Mouse (Mus musculus) monocyte, adult 2 months (primary cell): ENCODE results near the gene Fzr1.

Source experiments
- DNase-seq, 2 experiments: peaks; one replicate each; pipeline ENCODE4 v3.0.0; 2022; ENCODE audit warnings: low spot score in 2 of 2, low read depth in 1 of 2

The Fzr1 gene

DNA sequence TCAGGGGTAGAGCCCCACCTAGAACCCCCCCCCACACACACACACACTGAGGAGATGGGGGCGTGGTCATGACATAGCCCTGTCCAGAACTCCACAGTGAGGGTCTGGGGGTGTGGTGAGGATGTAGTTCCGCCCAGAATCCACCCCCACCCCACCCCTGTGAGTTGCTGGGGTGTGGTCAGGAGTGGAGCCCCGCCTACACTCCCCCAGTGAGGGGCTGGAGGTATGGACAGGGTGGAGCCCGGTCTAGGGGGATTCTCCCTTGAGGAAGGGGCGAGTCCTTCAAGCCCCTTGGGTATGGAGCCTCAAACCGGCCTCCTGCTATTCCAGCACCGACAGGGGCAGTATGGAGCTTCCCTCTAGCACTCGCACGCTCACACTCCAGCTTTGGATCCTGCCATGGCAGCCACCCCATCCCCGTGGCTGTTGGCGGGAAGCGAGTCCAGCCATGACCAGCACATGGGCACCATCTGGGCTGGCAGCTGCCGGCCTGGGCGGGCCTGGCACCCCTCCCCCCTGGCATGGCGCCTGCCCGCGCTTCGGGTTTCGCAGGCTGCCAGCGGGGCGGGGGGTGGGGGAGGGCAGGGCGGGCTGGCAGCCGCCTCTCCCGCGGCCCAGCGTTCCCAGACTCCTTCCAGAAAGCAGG, 38.4 kb upstream of the Fzr1 start:
- no peak for DNase-seq

DNA sequence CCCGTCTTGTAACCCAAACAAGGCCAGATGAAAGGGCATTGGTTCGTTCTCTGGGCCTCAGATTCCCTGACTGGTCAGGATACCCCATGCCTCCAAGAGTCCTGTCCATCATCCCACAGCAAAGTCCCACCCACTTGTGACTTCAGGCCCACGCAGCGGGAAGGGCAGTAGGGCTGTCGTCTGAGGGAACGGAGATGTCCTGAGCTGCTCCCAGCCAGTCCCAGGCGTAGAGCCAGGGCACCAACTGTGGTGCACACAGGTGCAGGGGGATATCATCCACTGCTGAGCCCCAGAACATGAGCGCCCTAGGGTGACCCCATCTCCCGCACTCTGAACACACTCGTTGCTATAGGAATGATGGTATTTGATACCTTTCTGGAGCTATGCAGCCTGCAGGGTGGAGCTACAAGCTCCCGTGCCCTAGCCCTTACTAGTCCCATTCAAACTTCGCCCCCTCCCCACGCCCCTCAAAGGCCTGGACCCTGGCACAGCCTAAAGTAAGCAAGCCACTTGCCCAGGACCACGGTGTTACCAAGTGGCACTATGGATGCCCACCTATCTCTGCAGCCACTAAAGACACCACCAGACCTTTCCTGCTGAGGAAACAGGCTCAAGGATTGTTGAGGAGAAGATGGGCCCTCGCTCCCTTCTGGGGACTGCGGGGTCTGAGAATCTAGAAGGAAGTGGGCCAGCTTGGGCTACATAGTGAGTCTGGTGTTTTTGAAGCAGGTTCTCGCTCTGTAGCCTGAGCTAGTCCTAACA, 37.4 kb upstream of the Fzr1 start:
- DNase-seq: no peak

DNA sequence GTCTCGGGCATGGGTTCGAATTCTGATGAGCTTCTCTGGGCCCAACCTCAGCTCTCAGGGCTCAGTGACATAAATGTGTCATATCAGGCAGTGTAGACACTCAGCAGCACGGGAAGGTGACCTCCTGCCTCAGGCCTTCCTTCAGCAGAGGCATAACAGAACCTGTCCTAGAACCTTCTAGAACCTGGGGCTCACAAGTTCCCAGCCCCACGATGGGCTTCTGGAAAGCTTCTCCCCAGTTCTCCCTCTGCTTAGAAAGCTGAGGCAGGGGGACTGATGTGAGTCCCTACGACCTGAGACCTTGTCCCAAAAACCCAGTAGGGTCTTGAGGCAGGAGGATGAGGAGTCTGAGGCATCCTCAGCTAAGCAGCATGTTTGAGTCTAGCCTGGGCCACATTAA, 36.8 kb upstream of the Fzr1 start:
- no peak for DNase-seq

DNA sequence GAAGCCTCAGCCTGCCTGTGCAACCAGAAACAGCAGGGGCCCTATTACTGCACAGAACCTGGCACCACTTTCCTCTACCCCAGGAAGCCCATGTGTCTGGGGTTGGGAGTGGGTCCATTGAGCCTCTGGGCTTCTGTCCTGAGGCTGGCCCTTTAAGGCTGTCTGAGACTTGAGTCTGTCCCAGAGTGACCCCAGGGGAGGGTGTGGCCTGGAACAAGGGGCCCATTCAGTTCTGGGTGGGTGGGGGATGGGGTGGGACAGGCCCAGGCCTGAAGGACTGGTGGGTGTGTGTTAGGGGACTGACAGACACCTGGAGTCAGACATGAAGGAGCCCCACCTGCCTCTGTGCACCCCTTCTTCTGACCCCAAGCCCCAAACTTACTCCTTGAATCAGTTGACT, 36.4 kb upstream of the Fzr1 start:
- DNase-seq: no peak

DNA sequence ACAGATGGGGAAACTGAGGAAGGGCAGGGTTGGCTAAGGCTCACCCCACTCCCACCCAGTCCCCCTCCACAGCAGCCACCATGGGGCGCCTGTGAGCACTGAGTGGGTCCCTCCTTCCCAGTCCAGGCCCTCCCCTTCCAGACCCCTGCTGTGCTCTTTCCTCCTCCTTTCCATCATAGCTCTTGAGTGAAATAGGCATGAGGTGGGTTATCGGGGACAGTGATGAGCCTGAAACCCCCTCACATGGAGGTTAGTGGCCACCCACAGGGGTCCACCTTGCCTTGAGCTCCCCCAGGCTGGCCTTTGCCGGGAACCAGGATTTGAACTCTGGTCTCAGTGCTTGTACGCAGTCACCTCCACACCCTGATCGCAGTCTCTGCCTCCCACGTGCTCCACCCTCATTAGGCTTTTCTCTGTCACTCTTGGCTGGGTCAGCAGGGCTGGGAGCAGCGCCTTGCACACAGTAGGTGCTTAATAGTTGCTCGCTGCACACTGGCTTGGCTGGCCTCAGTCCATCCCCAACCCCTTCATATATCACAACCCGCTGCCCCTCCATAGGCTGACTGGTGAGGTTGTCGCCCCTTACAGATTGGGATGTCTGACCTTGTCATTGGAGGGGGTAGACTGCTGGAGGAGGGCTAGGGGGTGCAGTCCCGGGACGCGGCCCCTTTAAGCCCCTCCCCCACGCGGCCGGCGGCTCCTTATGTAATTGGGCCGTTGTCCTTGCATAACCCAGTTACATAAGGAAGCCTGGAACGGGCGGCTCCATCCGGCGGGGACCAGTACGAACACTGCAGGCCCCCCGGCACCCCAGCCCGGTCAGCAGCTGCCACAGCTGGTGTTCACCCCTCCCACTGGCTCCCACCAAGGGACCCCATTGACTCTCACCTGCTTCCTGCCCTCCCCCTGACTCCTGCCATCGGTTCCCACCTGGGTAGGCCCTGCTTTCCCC, 35.3 kb upstream of the Fzr1 start:
- peak in 1 of 2 experiments; percentile 47 for DNase-seq

GRCm38 (mm10) chr10:81412586-81413309, 34.4 kb upstream of the Fzr1 start:
- DNase-seq: no peak

DNA sequence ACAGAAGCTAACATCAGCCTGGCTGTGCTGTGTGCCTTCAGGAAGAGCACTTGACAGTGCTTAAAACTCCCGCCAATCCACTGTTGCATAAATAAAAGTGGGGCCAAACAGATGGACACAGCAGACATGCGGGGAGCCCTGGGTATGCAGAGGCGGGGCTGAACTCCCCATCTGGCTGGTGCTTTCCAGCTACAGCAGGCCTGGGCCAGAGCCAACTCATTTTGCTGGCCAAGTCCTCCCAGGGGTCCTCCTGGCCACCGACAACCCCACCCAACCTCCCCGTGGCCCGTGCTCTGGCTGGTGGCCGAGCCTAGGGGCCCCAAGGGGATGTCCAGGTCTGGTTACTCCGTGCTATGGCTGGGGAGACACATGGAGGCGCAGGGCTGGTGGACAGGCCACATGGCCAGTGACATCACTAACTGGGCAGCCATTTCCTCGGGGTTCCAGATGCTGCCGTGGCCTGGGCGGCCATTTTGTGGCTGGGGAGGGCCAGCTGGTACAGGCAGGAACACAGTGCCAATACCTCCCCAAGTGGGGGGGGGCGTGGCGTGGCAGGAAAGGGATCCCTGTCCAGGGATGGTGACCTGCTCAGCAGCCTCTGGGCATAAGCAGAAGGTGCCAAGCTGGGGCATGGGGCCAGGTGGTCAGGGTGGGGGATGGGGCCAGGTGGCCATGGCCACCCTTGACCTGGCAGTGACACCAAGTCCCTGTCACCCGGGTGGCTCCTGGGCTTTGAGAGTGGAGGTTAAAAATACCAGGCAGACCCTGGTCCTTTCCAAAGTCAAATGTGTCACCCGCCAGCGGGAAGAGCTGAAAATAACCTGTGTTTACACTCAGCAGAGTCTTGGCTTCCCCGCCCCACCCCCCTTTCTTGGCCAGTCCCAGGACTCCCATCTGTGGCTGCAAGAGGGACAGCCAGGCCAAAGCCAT, 33.4 kb upstream of the Fzr1 start:
- DNase-seq: no peak

GRCm38 (mm10) chr10:81410981-81411380, 32.7 kb upstream of the Fzr1 start:
- no peak for DNase-seq

- no peak for DNase-seq
These were observed 32.0 kb upstream of the Fzr1 start for GRCm38 (mm10) chr10:81410350-81410749.

DNA sequence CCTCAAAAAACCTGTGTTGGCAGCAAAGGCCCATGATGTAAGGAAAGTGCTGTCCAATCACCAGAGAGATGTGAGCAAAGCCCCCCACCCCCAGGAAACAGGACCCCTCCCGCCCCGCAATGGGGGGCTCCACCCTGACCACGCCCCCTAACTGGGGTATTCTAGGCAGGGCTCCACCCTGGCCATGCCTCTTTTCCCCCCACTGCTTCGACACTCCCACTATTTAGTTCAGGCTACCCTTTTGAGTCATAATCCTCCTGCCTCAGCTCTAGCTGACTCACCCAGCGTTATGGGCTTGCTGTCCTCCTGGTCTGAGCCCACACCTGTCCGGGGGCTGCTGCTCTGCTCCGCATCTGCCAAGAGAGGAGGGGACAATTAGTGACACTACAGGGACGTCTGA, 31.0 kb upstream of the Fzr1 start:
- no peak for DNase-seq

- DNase-seq: peak; percentile 64 to 72
These were observed 30.6 kb upstream of the Fzr1 start for GRCm38 (mm10) chr10:81408871-81409291.

- no peak for DNase-seq
These were observed 30.1 kb upstream of the Fzr1 start for GRCm38 (mm10) chr10:81408424-81408729.

GRCm38 (mm10) chr10:81407539-81408423, 29.5 kb upstream of the Fzr1 start:
- DNase-seq: peak; percentile 89 to 90

- DNase-seq: no peak
These were observed 28.5 kb upstream of the Fzr1 start for GRCm38 (mm10) chr10:81406504-81407440.

- peak in 1 of 2 experiments; percentile 51 for DNase-seq
These were observed 27.4 kb upstream of the Fzr1 start for GRCm38 (mm10) chr10:81405588-81406201.

DNA sequence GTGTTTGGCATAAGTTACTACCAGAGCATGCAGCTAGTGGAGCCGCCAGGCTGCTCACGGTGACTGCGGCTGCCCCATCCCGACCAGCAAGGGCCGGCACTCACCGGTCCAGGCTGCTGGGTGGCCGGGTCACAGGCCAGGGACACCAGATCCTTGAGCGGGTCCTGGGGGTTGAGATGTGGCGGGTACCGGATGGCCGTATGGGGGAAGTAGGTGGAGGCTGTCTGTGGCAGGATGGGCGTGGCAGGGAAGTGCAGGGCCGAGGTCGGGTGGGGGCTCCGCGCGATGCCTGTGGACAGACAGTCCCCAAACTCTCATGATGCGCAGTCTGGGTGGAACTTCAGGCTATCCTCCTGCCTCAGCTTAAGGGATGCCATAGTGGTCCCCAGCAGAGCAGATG, 26.4 kb upstream of the Fzr1 start:
- no peak for DNase-seq

DNA sequence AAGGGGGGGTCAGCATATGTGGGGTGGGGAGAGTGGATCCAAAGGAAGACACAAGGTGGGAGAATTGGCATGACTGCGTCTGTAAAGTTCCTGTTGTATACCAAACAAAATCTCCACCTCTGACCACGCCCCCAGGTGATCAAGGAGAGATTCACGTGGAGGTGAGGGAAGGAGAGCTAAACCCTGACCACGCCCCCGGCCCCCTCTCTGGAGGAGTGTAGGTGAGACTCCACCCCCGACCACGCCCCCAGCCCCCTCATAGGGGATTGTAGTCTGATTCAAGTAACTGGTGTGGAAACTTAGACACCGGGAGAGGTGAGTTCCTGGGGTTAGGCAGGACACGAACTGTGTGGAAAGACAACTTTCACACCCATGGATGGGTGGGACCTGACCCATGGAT, 25.8 kb upstream of the Fzr1 start:
- no peak for DNase-seq

GRCm38 (mm10) chr10:81403511-81403910, 25.2 kb upstream of the Fzr1 start:
- DNase-seq: no peak
